Mouse (Mus musculus) ES-Bruce4 (cell line): Measurements from ENCODE around the gene Cmas.
A peak's percentile ranks its signal among the peaks of the same experiment; 100 is the strongest.

ENCODE experiments used
- CTCF ChIP-seq: IDR thresholded peaks from one replicate; pipeline ENCODE4 v1.8.1; 2011; ENCODE audit warnings: low read depth, low read length
- EP300 ChIP-seq: IDR thresholded peaks from 2 replicates; pipeline ENCODE4 v1.6.1; 2011; ENCODE audit warnings: low read depth, low read length; ENCODE audit not compliant: insufficient read depth
- POLR2A ChIP-seq: IDR thresholded peaks from one replicate; pipeline ENCODE4 v1.8.1; 2011; ENCODE audit warnings: low read length; ENCODE audit not compliant: insufficient read depth

- no peak for TF ChIP-seq POLR2A
- TF ChIP-seq EP300, result peak; percentile 78
- no peak for TF ChIP-seq CTCF
These were observed 3.9 kb upstream of the Cmas start for GRCm38 (mm10) chr6:142752331-142753246.
